Mouse (Mus musculus) left cerebral cortex, adult 11 months (tissue): ENCODE measurements around the gene Fez2.

Source experiments
- DNase-seq: peaks from one replicate; pipeline ENCODE4 v3.0.0; 2022; ENCODE audit warnings: low spot score

Fez2 gene

GRCm38 (mm10) chr17:78366070-78366469 lies 51.9 kb downstream of the Fez2 start:
- DNase-seq = no peak

- no peak for DNase-seq
Measured at GRCm38 (mm10) chr17:78364555-78365302, 53.2 kb downstream of the Fez2 start.

GRCm38 (mm10) chr17:78361939-78362728 lies 55.8 kb downstream of the Fez2 start:
- DNase-seq = no peak

- no peak for DNase-seq
Measured at GRCm38 (mm10) chr17:78358251-78358726, 59.7 kb downstream of the Fez2 start.

- DNase-seq = no peak
Measured at GRCm38 (mm10) chr17:78357753-78358152, 60.2 kb downstream of the Fez2 start.

- DNase-seq = no peak
Measured at GRCm38 (mm10) chr17:78355611-78356010, 62.3 kb downstream of the Fez2 start.

- no peak for DNase-seq
Measured at GRCm38 (mm10) chr17:78354871-78355270, 63.1 kb downstream of the Fez2 start.

GRCm38 (mm10) chr17:78354411-78354810 lies 63.5 kb downstream of the Fez2 start:
- no peak for DNase-seq

GRCm38 (mm10) chr17:78352500-78352855 lies 65.5 kb downstream of the Fez2 start:
- DNase-seq = no peak

GRCm38 (mm10) chr17:78351676-78352499 lies 66.1 kb downstream of the Fez2 start:
- no peak for DNase-seq

- no peak for DNase-seq
Measured at GRCm38 (mm10) chr17:78347111-78347801, 70.7 kb downstream of the Fez2 start.

GRCm38 (mm10) chr17:78343688-78344087 lies 74.3 kb downstream of the Fez2 start:
- no peak for DNase-seq

GRCm38 (mm10) chr17:78335250-78335649 lies 82.7 kb downstream of the Fez2 start:
- no peak for DNase-seq

- no peak for DNase-seq
Measured at GRCm38 (mm10) chr17:78333275-78333674, 84.7 kb downstream of the Fez2 start.

GRCm38 (mm10) chr17:78331438-78331837 lies 86.5 kb downstream of the Fez2 start:
- no peak for DNase-seq

GRCm38 (mm10) chr17:78328287-78328686 lies 89.7 kb downstream of the Fez2 start:
- DNase-seq = no peak

- no peak for DNase-seq
Measured at GRCm38 (mm10) chr17:78327187-78327586, 90.8 kb downstream of the Fez2 start.

GRCm38 (mm10) chr17:78326381-78326780 lies 91.6 kb downstream of the Fez2 start:
- no peak for DNase-seq

- DNase-seq = no peak
Measured at GRCm38 (mm10) chr17:78325761-78326332, 92.1 kb downstream of the Fez2 start.

- no peak for DNase-seq
Measured at GRCm38 (mm10) chr17:78322369-78323335, 95.3 kb downstream of the Fez2 start.
